Mouse (Mus musculus) brown adipose tissue, adult 24 weeks (tissue): Measurements from ENCODE around the gene Syngr3. TPM values are rescaled to one million over a fixed set of nuclear protein-coding genes. Genes with fewer than 3 reads are reported as not detected.
"Not testable (repeated sequence)": the region's sequence is repeated elsewhere in the genome, so short reads cannot be mapped to it uniquely, and the experiment has no call there.

Experiments
- H3K27ac ChIP-seq: fragments of 200-500 bp; replicated peaks from 2 replicates; pipeline ENCODE4 v1.5.1; 2012; ENCODE audit warnings: low read depth, mild to moderate bottlenecking, low read length
- H3K4me1 ChIP-seq: fragments of 200-500 bp; 2 replicates; pipeline ENCODE4 v1.6.1; 2012; ENCODE audit warnings: low read length, mixed read lengths; ENCODE audit not compliant: control insufficient read depth, insufficient read depth, insufficient read length
- H3K4me3 ChIP-seq: fragments of 200-500 bp; 2 replicates; pipeline ENCODE4 v1.5.1; 2012; ENCODE audit warnings: low read depth, mild to moderate bottlenecking, low read length, moderate library complexity; ENCODE audit not compliant: insufficient read depth
- polyA plus RNA-seq: library from polyadenylated mRNA; stranded (reverse); fragments of >200 nt; gene quantifications from 2 replicates; pipeline ENCODE4 v1.2.4, GENCODE M21; 2012; ENCODE audit not compliant: missing spikeins, insufficient read depth, insufficient read length

The Syngr3 gene
- polyA plus RNA-seq, 1 experiment, result not detected

- H3K4me3 ChIP-seq, result peak within 1 kb of the TSS; percentile 87
- H3K4me1 ChIP-seq, result no peaks in the 10 kb centered on the region
These were observed 34.4 kb upstream of the Syngr3 start, which contains the start of gene Ndufb10 for GRCm38 (mm10) chr17:24724184-24724583. Ndufb10 (minus strand) TSS chr17:24724478.

GRCm38 (mm10) chr17:24723881-24724180, 34.1 kb upstream of the Syngr3 start:
- H3K27ac ChIP-seq, result peak overlapping the region; percentile 96

More at GRCm38 (mm10) chr17:24724184-24724583, 34.4 kb upstream of the Syngr3 start, which contains the start of gene Ndufb10:
- H3K27ac ChIP-seq, result peak within 1 kb of the TSS; percentile 96

GRCm38 (mm10) chr17:24723122-24723880, 33.5 kb upstream of the Syngr3 start:
- Histone ChIP-seq H3K4me1 (0 out of 2 replicates have a peak, but pooled peaks cover 2% of the 10 kb centered on the region), H3K4me3 (peak overlapping the region; percentile 87), H3K27ac (peak overlapping the region; percentile 96)

More at GRCm38 (mm10) chr17:24723881-24724180, 34.1 kb upstream of the Syngr3 start:
- Histone ChIP-seq H3K4me1 (no peaks in the 10 kb centered on the region), H3K4me3 (peak overlapping the region; percentile 87)

- Histone ChIP-seq H3K27ac (no peak overlapping the region), H3K4me1 (0 out of 2 replicates have a peak, but pooled peaks cover 2% of the 10 kb centered on the region), H3K4me3 (peak overlapping the region; percentile 19)
These were observed 32.6 kb upstream of the Syngr3 start for GRCm38 (mm10) chr17:24722220-24722924.

- H3K27ac ChIP-seq, H3K4me1 ChIP-seq: not testable (repeated sequence)
- peak overlapping the region; percentile 17 for H3K4me3 ChIP-seq
These were observed 31.7 kb upstream of the Syngr3 start for GRCm38 (mm10) chr17:24721383-24721955.

- Histone ChIP-seq H3K27ac (peak overlapping the region; percentile 30; the same call in 1 of the 2 replicates), H3K4me3 (peak overlapping the region; percentile 65)
- not testable (repeated sequence) for H3K4me1 ChIP-seq
These were observed 30.9 kb upstream of the Syngr3 start for GRCm38 (mm10) chr17:24720616-24721015.

GRCm38 (mm10) chr17:24719494-24720222, 29.9 kb upstream of the Syngr3 start:
- Histone ChIP-seq H3K4me3 (peak overlapping the region; percentile 97), H3K27ac (peak overlapping the region; percentile 78), H3K4me1 (0 out of 2 replicates have a peak, but pooled peaks cover 2% of the 10 kb centered on the region)

GRCm38 (mm10) chr17:24718938-24719337, 29.2 kb upstream of the Syngr3 start:
- peak overlapping the region; percentile 97 for H3K4me3 ChIP-seq
- H3K27ac ChIP-seq, H3K4me1 ChIP-seq: not testable (repeated sequence)

- H3K27ac ChIP-seq, result no peak within 1 kb of the TSS
- H3K4me1 ChIP-seq, result 0 out of 2 replicates have a peak, but pooled peaks cover 2% of the 10 kb centered on the region
- H3K4me3 ChIP-seq, result peak within 1 kb of the TSS; percentile 97
These were observed 28.2 kb upstream of the Syngr3 start, which contains the start of the genes Rnf151 and Rps2 for GRCm38 (mm10) chr17:24717943-24718342. Rnf151 (minus strand) TSS chr17:24718063. Rps2 (plus strand) TSS chr17:24718116.

GRCm38 (mm10) chr17:24716166-24716682, 26.5 kb upstream of the Syngr3 start:
- no peak overlapping the region for H3K4me3 ChIP-seq
- H3K27ac ChIP-seq, result no peak overlapping the region
- 0 out of 2 replicates have a peak, but pooled peaks cover 2% of the 10 kb centered on the region for H3K4me1 ChIP-seq

GRCm38 (mm10) chr17:24715556-24715955, 25.8 kb upstream of the Syngr3 start:
- no peak overlapping the region for H3K4me3 ChIP-seq
- H3K4me1 ChIP-seq, result 0 out of 2 replicates have a peak, but pooled peaks cover 2% of the 10 kb centered on the region
- H3K27ac ChIP-seq, result no peak overlapping the region

GRCm38 (mm10) chr17:24708646-24709045, 18.9 kb upstream of the Syngr3 start:
- no peak overlapping the region for H3K4me3 ChIP-seq
- no peak overlapping the region for H3K27ac ChIP-seq
- H3K4me1 ChIP-seq, result 0 out of 2 replicates have a peak, but pooled peaks cover 3% of the 10 kb centered on the region

- Histone ChIP-seq H3K4me3 (peak overlapping the region; percentile 72), H3K4me1 (0 out of 2 replicates have a peak, but pooled peaks cover 3% of the 10 kb centered on the region)
These were observed 18.2 kb upstream of the Syngr3 start for GRCm38 (mm10) chr17:24707801-24708425.

More at GRCm38 (mm10) chr17:24707801-24708425, 18.2 kb upstream of the Syngr3 start:
- peak overlapping the region; percentile 63 for H3K27ac ChIP-seq
